Mouse (Mus musculus) kidney, postnatal 14 days (tissue): ENCODE measurements around the gene Oasl2.
"Not testable (repeated sequence)": the region's sequence is repeated elsewhere in the genome, so short reads cannot be mapped to it uniquely, and the experiment has no call there.

Experiments used
- DNase-seq: peaks from one replicate; pipeline ENCODE4 v3.0.0; 2022; ENCODE audit warnings: mixed read lengths

The Oasl2 gene

GRCm38 (mm10) chr5:114916777-114917176, 20.0 kb downstream of the Oasl2 start:
- DNase-seq = no peak

DNA sequence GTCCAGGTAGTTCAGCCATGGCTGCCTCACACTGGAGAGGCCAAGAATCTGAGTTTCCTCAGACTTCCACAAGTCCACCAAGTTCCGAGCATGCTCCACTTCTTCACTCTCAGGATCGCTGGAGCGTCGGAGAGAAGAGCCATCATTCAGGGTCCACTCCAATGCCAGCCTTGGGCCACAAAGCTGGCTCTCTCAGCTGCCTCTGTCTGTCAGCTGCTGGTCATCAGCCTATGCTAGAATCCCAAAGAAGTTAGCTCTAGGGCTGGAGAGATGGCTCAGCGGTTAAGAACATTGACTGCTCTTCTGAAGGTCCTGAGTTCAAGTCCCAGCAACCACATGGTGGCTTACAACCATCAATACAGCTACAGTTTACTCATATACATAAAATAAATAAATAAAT, 20.6 kb downstream of the Oasl2 start:
- DNase-seq = not testable (repeated sequence)

- peak; percentile 39 for DNase-seq
Observed at GRCm38 (mm10) chr5:114921551-114922365, 25.0 kb downstream of the Oasl2 start.

DNA sequence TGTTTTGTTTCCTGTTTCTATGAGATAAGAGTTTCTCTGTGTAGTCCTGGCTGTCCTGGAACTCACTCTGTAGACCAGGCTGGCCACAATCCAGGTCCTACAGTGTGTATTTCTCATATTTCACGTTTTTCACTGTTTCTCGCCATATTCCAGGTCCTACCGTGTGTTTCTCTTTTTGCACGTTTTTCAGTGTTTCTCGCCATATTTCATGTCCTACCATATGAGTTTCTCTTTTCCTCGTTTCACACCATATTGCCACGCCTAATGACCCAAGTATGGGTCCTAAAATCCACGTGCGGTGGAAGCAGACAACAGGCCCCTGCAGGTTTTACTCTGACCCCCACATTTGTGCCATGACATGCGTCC, 25.6 kb downstream of the Oasl2 start:
- DNase-seq = peak; percentile 30

GRCm38 (mm10) chr5:114922998-114923473, 26.3 kb downstream of the Oasl2 start, which contains the start of gene Oasl1:
Gene Oasl1, plus strand, starts transcription at chr5:114923240.
- peak; percentile 72 for DNase-seq

DNA sequence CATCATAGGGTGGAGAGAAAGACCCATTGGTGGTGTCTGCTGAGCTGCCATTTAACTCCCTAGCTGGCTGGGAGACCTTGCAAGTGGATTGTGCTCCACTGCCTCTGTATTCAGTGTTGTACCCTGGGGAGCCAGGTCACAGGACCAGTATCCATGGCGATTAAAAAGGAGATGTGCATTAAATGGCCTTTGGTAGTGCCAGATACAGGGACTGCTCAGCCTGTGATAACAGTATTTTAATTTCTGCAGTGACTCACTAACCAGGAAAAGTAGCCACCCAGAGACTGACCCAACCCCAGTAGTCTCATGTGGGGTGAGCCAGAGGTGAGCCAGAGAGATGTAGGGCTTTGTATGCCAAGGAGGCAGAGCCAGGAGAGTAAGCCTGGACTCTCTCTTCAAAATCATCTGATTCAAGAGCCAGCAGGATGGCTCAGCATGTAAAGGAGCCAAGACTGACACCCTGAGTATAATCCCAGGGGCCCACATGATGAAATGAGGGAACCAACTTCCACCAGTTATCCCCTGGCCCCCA, 29.5 kb downstream of the Oasl2 start:
- no peak for DNase-seq

DNA sequence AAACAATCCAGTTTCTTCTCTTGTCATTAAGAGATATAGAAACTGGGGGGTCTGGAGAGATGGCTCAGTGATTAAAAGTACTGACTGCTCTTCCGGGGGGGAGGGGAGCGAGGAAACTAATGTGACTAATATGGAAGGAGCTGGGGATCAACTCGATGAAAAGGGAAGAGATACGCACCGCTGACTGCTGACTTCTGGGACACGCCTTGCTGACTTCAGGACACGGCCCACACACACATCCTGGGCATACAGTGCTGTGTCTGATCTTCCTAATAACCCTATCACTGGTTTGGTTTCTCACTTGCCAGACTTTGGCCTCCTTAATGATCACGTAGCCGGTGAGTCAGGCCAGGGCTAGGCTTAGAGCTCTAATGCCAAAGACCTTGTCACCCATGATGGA, 30.0 kb downstream of the Oasl2 start:
- DNase-seq = no peak

GRCm38 (mm10) chr5:114931626-114932025, 34.9 kb downstream of the Oasl2 start:
- no peak for DNase-seq

- DNase-seq = no peak
Observed at GRCm38 (mm10) chr5:114933206-114933605, 36.5 kb downstream of the Oasl2 start.

GRCm38 (mm10) chr5:114935838-114936237, 39.1 kb downstream of the Oasl2 start:
- DNase-seq = no peak

GRCm38 (mm10) chr5:114941138-114941537, 44.4 kb downstream of the Oasl2 start:
- DNase-seq = not testable (repeated sequence)

GRCm38 (mm10) chr5:114942074-114942765, 45.5 kb downstream of the Oasl2 start, which contains the start of gene 2210016L21Rik:
Gene 2210016L21Rik, plus strand, starts transcription at chr5:114942158.
- peak; percentile 90 for DNase-seq

DNA sequence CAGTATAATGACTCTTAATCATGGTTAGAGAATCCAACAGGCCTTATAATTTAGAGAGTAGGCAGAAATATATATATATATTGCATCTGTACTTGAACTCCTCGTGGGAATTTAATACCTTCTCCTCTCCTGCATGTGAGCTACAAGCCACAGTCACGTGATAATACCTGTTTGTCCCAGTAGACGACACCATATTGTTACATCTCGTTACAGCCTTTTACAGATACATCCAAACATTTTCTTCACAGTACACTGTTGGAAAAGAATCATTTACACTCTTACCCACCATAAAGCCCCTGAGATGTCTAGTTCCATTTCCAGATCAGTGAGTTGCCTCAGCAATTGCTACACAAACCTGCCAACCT, 46.0 kb downstream of the Oasl2 start:
- DNase-seq = no peak

GRCm38 (mm10) chr5:114945072-114945471, 48.3 kb downstream of the Oasl2 start:
- peak; percentile 45 for DNase-seq

GRCm38 (mm10) chr5:114948891-114949290, 52.2 kb downstream of the Oasl2 start:
- DNase-seq = peak; percentile 75

GRCm38 (mm10) chr5:114949316-114949715, 52.6 kb downstream of the Oasl2 start:
- no peak for DNase-seq

- no peak for DNase-seq
Observed at GRCm38 (mm10) chr5:114949812-114950211, 53.1 kb downstream of the Oasl2 start.

DNA sequence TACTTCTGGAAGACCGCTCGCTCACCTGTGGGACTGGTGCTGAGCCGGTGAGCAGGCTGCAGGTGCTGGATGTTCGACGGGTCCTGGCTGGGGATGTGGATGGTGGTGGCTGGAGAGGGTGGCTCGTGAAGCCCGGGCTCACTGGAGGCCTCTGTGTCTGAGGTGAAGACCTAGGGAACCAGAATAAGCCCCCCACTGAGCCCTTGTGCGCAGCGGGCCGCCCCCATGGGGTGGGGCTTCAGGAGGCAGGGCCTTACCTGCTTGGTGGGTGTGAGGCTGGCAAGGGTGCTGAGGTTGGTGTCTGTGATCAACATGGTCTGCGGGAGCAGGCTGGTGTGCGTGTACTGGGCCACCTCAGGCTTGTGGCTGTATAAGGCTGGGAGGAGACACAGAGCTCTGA, 53.9 kb downstream of the Oasl2 start:
- no peak for DNase-seq

- DNase-seq = no peak
Observed at GRCm38 (mm10) chr5:114951279-114951880, 54.6 kb downstream of the Oasl2 start.

DNA sequence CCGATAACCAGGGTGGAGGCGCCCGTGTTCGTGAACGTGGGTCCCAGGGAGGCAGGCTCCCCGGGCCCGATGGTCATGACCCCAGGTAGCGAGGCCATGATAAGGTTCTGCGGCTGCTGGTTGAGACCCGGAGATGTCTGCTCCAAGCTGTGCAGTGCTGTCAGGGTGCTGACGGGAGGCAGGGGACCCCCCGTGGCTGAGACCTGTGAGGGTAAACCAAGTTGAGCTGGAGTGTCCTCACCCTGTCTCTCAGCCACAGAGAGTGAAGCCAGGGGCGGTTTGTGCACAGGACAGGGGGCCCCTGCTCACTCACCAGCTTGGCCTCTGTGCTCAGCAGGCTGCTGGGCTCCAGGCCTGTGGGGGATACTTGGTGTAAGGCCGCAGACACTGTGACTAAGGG, 56.6 kb downstream of the Oasl2 start:
- no peak for DNase-seq

GRCm38 (mm10) chr5:114958069-114958468, 61.3 kb downstream of the Oasl2 start:
- DNase-seq = no peak
